Mouse (Mus musculus): ENCODE data around the gene Noa1.

DNA sequence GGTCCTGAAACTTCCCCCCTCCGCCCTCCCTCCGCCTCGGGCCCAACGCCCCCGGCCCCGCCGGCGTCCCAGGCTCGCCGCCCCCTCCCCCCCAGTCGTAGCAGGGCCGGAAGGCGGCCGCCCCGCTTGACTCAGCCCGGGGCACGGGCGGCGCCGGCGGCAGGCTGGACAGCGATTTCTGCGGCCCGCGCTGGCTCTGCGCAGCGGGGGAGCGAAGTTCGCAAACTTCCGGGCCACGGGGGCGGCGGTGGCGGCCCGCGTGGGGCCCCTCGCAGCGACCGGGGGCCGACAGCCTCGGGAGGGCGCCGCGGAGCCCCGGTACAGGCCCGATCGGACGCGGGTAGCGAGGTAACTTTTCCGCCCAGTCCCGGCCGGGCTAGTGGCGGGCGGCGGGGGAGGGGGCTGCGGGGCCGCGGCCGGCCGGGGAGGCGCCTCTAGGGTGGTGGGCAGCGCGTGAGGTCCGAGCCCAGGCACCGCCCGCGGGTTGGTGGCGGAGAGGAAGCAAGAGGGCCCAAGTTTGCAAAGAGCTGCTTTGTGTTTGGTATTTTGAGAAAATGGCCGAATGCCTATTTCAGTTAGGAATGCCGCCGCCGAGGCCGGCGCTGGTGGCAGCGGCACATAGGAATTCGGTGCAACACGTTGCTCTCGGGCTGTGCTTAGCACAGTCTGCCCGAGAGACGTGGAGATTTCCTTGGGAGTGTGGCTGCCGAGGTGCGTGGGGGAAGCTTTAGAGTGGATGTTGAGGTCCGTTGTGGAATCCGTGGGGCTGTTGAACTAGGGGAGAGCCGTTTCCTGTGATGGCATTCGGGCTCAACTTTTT lies 43.6 kb downstream of the Noa1 start:
- TF ChIP-seq CTCF (IDR thresholded peaks at IDR 0.05; ENCODE audit: low read depth), result no peak
- no peak for TF ChIP-seq EP300 (IDR thresholded peaks at IDR 0.05; ENCODE audit: low read depth)
